Mouse (Mus musculus) gastrocnemius, postnatal 25 days (tissue): ENCODE data around the gene Adam17. TPM values are rescaled to one million over a fixed set of nuclear protein-coding genes. Genes with fewer than 3 reads are reported as not detected.
"Not testable (repeated sequence)": the region's sequence is repeated elsewhere in the genome, so short reads cannot be mapped to it uniquely, and the experiment has no call there.

ENCODE experiments used
- DNase-seq: peaks from one replicate; pipeline ENCODE4 v3.0.0; 2022
- long read RNA-seq, 2 experiments: library from polyadenylated mRNA; stranded (forward); transcript quantifications; one replicate each; pipeline ENCODE4 v2.0.0; 2021
- total RNA-seq, 2 experiments: library from RNA; stranded (reverse); gene quantifications; 1 replicate in 1 of 2; 2 replicates in 1 of 2; pipeline ENCODE4 v1.2.3; 2021

Adam17 gene
- total RNA-seq: 10 to 100 TPM; 20.9 to 21.3 TPM
- long read RNA-seq, experiment 1, full-length matches to known transcripts: 4 of 12 reads
- long read RNA-seq, experiment 1, partial matches to known transcripts: 1 of 12 reads
- long read RNA-seq, experiment 1, other reads (novel, unspliced or antisense): 7 of 12 reads
- long read RNA-seq, experiment 2, full-length matches to known transcripts: 8 of 15 reads
- long read RNA-seq, experiment 2, partial matches to known transcripts: 2 of 15 reads
- long read RNA-seq, experiment 2, other reads (novel, unspliced or antisense): 5 of 15 reads

- DNase-seq: peak; percentile 98
These were observed at the start of gene Adam17 for GRCm38 (mm10) chr12:21373100-21373819. TSS of gene Adam17 (minus strand) at chr12:21373632.

GRCm38 (mm10) chr12:21418621-21419131 lies 45.2 kb upstream of the Adam17 start:
- DNase-seq: no peak

DNA sequence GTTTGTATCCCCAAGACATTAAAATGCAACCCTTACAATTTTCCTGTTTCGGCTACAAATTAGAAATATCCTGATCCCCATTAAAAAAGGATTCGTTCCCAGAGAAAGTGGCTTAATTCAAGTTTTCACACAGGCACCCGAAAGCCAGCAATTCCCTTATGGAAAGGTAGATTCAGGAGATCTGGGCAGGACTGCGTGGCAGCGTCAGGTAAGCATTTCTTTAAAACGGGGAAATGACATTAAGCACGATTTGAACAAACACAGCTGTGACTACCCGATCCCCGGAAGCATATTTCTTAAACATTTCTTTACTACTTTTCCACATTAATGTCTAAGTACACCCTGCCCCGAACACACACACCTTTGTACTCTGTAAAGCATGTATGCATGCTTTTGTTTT lies 44.7 kb upstream of the Adam17 start:
- no peak for DNase-seq

DNA sequence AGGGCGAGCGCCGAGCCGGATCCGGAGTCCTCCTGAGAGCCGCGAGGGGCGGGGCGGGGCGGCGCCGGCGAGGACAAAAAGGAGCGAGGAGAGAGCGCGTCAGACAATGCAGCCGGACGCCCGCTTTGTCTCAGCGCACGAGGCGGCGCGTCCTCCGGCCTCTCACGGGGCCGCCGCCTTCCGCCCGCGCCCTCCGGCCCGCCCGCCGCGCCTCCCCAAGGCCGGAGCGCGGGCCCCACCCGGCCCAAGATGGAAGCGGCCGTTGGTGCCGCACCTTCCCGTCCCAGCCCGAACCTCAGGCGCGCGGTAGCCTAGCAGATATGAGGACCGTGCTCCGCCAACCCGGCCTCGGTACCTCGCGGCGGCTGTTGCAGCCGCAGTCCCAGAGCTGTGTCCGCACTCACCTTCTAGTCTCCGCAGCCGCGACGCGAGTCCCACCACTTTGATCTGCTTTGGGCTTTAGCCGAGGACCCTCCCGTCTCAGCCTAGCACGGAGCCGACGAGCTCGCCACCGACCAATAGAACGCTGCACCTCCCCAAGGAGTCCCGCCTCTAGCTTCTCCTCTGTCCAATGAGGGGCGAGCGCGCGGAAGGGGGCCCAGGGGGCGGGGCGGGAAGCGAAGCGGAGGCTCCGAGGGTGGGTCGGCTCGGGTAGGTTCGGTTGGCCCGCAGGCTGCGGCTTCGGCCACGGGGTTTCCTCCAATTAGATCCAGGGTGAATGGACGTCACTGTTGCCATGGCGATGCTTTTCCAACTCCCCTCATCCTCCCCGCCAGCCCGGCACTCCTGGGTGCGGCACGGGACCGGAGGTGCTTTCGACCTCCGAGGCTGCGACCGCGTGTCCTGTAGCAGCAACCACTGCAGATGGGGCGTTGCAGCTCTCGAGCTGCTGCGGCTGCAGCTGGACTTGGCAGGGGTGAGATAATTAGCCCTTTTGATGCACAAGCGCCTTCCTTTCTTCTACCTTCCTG lies 44.0 kb upstream of the Adam17 start, which contains the start of gene Ywhaq:
Ywhaq (minus strand) TSS at position 538 of the 971 bp plus-strand sequence.
- DNase-seq: peak; percentile 99

DNA sequence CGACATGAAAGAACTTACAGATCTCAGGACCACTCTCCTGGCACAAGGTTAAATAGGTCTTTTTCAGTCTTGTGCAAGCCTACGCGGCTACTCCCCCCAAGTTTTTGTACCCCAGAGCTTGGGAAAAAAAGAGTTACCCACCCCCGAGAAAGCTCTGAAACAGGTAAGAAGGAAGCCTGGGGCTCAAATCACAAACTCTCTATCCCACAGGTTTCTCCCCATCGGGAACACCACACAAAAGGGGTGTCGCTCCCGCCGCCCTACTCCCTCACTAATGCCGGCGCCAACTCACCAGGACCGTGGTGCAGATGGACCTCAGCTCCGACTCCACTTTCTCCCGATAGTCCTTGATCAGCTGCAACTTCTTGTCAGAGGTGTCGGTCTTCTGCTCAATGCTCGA lies 43.1 kb upstream of the Adam17 start:
- DNase-seq: no peak

DNA sequence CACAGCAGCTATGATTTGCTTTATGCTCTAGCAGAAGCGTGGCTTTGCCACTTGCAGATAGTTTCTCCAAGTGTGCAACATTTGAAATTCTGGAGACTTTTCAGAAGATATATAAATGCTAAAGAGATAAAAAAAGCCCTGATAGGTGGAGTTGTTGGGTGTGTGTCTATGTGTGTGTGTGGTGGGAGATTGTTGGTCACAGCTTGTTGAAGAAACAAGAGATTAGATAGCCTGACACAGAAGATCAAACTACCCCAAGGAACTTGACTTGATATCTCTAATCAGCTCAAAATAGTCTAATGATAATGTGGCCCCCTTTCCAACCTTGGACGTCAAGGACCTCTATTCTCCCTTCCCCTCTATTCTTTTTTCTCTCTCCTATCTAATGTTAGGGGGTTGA lies 37.2 kb upstream of the Adam17 start:
- DNase-seq: no peak

GRCm38 (mm10) chr12:21409651-21410050 lies 36.2 kb upstream of the Adam17 start:
- DNase-seq: no peak

GRCm38 (mm10) chr12:21408789-21409367 lies 35.4 kb upstream of the Adam17 start:
- DNase-seq: no peak

- no peak for DNase-seq
These were observed 29.3 kb upstream of the Adam17 start for GRCm38 (mm10) chr12:21402771-21403170.

- no peak for DNase-seq
These were observed 12.8 kb upstream of the Adam17 start for GRCm38 (mm10) chr12:21386201-21386600.

- DNase-seq: not testable (repeated sequence)
These were observed 5.4 kb upstream of the Adam17 start for GRCm38 (mm10) chr12:21378765-21379346.

DNA sequence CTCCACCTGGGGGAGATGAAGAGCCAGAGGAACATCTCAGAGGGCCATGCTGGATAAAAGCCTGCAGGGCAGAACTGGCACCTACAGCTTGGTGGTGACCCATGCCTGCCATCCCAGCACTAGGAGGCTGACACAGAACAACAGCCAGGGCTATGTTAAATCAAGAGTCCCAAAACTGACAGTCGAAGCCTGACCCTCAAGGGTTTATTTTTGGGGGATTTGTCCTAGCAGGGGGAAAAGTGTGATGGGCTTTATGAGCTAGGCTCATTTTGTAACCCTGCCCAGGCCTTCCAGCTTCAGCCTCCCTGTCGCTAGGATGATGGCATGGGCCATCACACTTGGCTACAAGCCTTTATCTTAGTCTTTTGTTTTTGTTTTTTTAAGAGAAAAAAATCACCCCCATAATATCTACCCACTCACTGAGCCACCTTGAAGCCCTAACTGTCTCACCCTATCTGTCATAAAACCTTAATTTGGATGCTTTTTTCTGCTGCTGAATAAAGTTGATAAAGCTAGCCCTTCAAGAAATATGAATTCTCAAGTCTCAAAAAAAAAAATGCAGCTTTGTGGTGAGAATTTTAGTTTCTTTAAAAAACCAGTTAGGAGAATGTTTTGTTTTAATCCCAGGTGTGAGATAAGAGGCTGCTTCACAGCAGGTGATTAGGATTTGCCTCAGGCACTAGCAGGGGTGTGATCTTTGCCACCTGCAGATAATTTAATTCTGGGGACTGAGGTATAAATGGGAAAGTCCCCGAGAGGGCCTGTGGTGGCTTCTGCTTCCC lies 2.1 kb upstream of the Adam17 start:
- DNase-seq: no peak

DNA sequence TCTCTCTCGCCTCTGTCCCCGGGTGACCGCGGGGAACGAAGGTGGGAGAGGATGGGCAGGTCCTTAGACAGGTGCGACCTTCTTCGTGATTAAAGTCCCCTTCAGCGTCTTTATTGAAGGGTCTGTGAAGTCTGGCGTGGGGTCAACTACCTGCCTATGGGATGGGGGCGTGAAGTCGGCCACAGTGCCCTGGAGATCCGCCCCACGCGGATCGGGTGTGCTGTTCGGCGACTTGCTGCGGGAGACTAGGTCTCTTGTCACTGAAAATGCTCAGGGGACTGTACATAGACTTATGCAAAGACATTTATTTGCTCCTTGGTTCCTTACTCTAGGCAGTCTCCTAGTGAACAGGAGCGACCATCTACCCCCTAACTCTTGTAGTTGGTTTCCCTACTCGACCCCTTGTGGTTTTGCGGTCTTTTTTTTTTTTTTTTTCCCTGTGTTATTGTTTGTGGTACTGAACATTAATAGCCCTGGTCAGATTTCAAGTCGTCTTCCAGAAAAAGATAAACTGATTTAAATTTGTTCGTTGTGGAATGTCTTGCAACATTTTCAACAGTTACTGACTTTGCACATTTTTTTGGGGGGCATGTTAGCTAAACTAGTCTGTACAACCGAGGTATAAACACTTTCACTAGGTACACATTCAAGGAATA lies 516 bp upstream of the Adam17 start:
- DNase-seq: no peak

GRCm38 (mm10) chr12:21370035-21370611 lies 3.3 kb downstream of the Adam17 start:
- DNase-seq: no peak

- no peak for DNase-seq
These were observed 4.4 kb downstream of the Adam17 start for GRCm38 (mm10) chr12:21369087-21369410.

GRCm38 (mm10) chr12:21368376-21369086 lies 4.9 kb downstream of the Adam17 start:
- DNase-seq: no peak

GRCm38 (mm10) chr12:21364624-21365435 lies 8.6 kb downstream of the Adam17 start:
- no peak for DNase-seq

- DNase-seq: no peak
These were observed 10.2 kb downstream of the Adam17 start for GRCm38 (mm10) chr12:21363195-21363594.
